Mouse (Mus musculus): Measurements from ENCODE around the gene Alox12.

The Alox12 gene

DNA sequence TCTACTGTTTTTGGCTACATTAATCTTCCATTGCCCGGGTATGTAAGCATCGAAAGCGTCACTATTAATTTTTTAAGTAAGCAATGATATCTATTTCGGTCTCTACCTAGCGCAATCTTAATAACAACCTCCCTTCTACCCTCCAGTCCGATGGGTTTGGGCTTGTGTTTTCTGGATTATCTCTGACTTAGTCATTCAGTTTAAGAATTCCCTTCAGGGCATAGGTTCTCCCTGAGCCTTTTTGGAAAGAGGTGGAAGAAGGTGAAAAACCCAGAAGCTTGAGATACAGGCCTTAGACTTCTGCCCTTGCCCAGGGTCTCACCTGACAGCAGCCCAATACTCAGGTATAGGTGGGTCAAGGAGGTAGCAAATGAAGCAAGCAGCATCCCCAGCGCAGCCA, 35.3 kb downstream of the Alox12 start:
- no peak for DNase-seq

DNA sequence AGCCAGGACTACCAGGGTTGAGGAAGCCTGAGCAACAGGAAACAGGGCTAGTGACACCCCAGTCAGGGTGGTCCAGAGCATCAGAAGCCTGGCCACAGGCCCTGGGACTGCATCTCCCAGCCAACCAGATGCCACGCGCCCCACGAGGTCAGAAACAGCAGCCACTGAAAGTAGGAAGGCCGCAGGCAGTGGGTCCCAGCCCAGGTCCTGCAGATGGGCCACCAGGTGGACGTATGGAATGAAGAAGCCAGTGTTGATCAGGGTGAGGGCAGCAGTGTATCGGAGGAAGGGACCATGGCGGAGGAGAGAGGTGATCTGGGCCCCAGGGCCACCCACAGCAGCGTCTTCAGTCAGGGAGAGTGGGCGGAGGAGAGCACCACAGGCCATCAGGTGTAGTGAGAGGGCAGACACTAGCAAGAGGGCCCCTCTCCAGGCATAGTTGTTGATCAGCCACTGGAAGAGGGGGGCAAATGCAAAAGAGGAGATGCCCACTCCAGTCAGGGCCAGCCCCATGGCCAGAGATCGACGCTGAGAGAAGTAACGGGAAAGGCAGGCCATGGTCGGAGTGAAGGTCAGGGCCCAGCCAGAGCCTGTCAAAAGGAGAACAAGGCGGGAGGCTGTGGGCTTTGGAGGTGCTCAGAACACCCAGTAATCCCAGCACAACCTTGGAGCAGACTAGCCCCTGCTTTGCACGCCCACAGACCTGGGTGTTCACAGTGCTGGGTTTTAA, 36.2 kb downstream of the Alox12 start:
- peak; percentile 62 for DNase-seq

DNA sequence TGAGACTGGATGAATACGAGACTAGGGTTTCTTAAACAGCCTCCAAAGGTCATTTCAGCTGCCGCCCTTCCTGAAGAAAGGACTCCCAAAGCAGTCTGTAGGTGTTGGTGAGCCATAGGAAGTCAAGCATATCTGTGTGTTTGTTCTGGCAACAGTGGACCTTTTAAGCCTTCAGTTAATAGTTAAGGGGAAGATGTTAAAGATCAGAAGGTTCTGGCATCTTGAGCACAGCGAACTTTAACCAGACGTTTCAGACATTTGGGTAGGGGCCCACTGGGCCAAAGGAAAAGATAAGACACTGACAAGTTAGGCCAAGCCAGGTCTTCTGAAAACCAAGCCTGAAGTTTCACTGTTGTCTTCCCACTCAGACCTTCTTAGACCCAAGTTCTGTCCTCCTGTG, 37.1 kb downstream of the Alox12 start:
- DNase-seq: no peak

DNA sequence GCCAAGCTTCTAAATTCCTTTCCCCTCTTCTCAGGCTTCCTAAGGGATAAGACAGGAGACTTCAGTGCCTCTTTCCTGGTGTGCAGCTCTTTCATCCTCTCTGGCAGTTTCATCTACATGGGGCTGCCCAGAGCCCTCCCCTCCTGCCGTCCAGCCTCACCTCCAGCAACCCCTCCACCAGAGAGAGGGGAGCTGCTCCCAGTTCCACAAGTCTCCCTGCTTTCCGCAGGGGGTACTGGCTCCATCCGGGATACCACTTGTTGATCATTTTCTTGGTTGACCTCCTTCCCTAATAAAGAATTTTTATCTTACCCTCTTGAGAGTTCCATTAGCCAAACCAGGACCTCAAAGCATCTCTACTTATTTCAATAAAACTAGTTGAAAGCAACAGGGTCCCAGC, 39.0 kb downstream of the Alox12 start:
- peak; percentile 62 for DNase-seq

DNA sequence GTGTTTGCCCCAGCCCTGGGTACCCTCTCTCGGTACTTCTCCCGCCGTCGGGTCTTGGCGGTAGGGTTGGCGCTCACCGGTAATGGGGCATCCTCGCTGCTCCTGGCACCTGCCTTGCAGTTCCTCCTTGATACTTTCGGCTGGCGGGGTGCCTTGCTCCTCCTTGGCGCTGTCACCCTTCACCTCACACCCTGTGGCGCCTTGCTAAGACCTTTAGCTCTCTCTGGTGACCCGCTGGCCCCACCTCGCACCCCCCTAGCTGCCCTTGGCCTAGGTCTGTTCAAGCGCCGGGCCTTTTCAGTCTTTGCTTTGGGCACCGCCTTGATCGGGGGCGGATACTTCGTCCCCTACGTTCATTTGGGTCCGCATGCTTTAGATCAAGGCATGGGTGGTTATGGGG, 39.9 kb downstream of the Alox12 start:
- peak; percentile 80 for DNase-seq

DNA sequence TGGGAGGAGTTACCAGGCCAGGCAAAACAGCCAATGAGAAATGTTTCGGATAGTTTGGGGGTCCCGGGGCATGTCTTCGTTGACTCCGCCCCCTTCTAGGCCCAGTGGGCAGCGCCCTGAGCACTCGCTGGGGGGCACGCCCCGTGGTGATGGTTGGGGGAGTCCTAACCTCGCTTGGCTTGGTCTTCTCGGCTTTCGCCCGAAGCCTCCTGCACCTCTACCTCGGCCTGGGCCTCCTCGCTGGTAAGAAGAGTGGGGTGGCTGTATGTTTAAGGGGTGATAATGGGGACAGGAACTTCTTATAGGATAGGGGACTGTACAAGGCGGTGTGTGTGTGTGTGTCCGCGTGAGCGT, 40.3 kb downstream of the Alox12 start:
- DNase-seq: no peak

DNA sequence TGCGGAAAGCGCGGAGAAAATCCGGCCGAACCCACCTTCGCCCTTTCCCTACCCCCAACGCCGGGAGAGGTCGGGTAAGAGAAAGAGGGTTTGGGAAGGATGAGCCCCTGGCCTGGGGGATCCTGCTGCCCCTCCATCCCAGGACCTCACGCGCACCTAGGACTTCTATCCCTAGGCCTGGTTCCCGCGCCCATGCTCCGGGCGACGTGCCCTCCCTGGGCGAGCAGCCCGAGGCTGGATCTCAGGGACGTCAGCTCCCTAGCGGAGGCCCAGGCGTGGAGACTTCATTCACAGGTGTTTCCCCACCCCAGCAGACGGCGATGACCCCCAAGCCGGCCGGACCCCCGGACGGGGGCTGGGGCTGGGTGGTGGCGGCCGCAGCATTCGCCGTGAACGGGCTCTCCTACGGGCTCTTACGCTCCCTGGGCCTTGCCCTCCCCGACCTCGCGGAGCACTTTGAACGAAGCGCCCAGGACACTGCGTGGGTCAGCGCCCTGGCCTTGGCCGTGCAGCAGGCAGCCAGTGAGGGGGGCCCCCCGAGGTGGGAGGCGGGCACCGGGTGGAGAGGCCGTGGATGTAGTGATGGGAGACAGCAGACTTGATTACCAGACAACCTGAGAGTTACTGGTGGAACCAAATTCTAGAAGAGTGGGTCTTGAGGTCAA, 40.8 kb downstream of the Alox12 start:
- DNase-seq: peak; percentile 82

DNA sequence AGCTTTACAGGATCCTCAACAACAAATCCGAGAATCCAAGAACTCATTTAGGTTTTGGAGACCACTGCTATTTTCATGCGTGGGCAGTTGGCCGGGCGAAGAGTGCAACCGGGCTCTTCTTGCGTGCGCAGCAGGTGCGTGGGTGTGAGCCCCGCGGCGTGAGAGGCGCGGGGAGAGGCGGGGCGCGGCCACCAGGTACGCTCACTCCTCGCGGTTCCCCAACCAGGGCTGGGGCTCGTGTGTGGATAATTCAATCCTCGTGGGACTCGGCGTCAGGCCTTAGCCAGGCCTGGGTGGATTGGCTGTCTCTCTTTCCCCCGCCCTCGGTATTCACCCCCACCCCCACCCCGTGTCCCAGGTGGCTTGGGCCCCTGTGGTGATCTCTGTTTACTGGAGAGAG, 41.4 kb downstream of the Alox12 start:
- peak; percentile 91 for DNase-seq

DNA sequence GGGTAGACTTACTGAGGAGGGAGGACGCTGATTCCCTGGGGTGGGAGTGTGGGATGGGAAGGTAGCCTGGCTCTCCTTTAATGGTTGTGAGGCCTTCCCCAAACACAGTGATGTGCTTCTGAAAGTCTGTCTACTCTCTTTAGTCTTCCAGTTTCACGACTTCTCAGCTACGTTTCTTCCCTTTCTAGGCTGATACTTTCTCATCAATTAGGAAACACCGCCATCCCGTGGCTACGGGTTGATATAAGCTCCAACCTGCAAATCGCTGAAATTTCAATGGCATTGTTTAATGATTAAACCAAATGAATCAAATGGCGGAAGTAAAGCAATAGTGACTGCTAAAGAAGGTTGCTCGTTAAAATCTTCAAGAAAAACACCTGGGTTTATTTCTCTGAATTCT, 42.3 kb downstream of the Alox12 start:
- peak; percentile 77 for DNase-seq

DNA sequence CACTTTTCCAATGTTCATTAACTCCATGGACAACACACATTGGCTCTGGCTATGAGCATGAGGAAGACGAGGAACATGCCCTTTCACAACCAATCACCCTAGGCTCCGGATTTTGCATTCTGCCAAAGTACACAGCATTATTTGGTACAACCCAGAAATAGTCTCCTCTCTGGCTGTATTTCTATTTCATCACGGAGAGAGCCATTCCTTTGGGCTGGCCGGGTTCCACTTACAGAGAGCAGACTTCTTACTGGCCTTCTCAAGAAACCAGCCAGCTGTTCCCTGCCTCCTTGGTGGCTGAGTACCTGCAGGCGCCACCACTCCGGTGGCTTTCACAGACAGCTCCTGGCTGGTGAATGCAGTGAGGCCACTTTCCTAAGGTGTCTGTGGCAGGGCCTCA, 42.7 kb downstream of the Alox12 start, which contains the start of gene Slc16a11:
Gene Slc16a11, plus strand, starts transcription at position 330 of the 400 bp plus-strand sequence.
- DNase-seq: peak; percentile 62

DNA sequence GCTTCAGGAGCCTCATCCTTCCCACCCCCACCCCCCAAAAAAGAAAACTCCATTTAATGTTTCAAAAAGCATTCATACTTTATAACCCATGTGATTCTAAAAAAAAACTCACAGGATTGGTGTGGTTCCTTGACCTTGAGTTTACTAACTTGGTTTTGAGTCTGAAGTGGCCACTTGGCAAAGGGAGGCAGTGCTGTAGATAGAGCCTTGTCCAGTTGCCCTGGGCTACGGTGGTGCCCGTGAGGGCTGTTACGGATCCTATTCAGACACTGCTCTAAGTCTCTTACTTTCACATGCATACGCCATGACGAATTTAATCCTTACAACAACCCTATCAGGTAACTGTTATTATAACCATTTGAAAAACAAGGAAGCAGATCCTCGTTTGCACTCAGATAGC, 43.2 kb downstream of the Alox12 start:
- no peak for DNase-seq

DNA sequence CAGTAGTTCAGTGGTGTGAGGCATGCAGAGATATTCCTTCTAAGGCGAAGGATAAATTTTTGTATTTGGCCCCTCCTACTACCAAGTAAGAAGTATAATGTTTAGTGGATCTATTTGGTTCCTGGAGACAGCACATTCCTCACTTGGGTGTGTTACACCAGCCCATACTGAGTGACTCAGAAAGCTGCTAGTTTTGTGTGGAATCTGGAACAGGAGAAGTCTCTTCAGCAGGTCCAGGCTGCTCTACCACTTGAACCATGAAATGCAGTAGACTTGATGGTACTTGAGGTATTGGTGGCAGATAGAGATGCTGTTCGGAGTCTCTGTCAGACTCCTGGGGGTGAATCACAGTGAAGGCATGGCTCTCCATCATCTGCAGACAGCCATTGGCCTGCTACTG, 44.5 kb downstream of the Alox12 start:
- no peak for DNase-seq

DNA sequence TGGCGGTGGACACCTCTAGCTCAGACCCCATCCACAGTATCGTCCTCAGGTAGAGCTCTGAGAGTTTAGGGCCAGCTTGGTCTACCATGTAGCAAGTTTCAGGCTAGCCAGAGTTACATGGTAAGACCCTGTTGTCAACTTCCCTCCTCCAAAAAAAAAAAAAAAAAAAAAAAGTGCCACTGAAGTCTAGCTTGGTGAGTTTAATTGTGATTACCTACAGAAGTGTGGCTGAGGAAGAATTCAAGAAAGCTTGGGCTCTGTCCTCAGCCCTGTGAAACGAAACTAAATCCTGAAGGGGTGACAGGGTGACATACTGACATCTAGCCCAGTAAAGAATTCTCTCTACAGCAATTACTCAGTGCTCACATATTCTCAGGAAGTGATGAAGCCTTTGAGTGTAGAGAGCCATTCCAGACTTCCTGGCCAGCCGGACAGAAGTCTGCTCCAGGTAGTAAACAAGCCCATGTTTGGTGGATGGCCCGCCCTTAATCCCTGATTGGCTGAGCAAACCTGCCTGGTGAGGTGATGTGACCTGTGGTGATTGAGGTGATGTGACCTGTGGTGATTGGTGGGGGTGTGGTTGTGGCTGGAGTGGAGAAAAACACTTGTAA, 46.3 kb downstream of the Alox12 start:
- no peak for DNase-seq

DNA sequence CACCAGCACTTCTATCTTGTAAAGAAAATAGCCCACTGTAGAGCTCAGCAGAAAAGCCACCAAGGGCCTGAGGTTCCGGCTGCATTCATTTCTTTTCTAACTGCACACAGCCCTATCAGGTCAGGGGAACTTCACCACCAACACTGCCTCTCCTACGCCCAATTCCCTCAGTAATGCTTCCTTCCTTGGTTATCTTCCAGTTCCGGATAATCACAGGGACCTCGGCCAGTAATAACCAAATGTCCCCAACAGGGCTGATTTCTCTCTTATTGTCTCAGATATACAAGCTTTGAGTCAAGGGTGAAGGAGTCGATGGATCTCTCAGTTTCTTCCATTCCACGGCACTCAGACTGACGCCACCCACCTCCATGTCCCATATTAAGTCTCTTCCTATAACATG, 47.9 kb downstream of the Alox12 start:
- DNase-seq: no peak

DNA sequence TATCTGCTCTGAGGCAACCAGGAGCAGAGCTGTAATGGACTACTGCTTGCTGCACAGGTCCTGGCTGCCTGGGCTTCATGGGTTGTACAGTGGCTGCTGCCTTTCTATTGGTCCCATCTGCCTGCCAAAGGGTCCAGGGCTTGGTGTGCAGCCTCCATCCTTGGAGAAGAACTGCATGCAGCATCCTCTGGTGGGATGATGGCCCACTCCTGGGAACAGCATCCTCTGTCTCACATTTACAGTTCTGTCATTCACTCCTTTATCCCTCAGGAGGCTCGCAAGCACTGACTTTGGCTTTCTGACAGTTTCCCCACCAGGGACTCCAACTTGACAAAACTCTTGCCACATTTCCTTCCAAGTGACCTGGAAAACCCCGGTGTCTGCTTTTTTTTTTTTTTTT, 48.4 kb downstream of the Alox12 start:
- DNase-seq: no peak

DNA sequence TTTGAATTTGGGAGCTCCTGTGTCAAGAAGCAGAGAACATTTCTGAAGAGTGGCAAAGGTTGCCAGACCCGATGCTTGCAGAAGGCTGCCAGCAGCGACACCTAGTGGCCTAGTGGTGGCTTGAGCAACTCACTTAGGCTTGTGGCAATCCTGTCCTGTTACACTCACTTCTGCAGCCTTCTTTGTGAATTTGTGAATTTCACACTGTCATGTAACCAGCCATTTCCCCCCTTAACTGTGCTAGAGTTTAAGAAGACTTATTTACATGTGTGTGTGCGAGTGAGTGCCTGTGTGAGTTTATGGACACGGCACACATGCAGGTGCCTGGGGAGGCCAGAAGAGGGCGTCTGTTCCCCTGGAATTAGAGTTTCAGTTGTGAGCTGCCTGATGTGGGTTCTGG, 53.5 kb downstream of the Alox12 start:
- peak; percentile 72 for DNase-seq

DNA sequence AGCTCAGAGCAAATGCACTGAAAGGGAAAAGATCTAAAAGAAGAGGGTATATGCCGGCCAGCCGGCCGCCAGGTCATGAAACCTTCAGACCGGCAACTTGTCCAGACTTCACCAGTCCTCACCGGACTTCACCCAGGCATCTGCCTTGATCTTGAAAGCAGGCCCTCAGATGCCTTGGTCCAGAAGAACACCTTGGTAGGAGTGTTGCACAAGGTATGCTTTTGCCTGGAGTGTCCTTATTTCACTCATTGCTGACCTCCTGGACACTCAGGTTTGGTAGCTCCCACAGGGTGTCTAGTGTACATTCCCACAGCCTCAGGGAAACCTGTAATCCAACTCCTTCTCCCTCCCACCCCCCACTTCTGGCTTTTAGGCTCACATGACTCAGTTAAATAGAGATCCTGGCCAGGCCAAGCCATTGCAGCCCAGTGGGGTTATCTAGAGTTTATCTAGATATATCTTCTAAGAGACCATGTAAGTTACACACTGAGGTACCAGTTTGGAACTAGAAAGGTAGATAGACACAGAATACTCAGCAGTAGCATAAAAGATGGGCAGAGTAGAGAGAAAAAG, 55.0 kb downstream of the Alox12 start:
- DNase-seq: no peak

DNA sequence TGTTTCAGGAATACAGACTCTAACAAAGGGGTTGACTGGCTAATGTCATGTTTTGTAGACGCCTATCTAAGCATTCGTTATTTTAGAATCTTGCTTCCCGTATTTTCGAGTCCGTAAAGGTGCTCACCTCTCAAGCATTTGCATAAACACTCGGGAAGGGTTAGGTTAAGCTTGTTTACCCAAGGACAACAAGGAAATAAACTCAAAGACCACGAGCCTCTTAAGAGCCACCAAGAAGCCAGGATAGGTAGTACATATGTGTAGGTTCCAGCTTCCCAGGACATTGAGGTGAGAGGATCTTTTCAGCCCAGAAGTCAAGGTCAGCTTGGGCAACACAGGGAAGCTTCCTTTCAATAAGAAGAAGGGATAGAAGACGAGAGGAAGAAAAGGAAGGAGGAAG, 56.0 kb downstream of the Alox12 start:
- no peak for DNase-seq

DNA sequence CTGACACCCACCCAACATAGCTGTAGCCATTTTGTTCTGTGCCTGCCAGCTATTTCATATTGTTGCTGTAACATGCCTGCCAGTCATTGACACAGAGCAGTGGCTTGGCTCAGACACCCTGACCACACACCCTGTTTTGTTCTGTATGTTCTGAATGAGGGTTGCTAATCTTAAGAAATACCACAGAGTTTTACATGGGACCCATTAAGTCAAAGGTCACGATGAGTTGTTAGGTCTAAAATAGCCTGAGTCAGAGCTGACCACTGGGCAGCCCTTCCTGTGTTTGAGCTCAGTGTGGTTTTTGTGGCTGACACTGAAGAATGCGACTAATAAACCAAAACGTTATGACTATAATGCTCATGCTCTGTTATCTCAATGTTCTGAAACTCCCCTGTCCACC, 56.8 kb downstream of the Alox12 start:
- DNase-seq: no peak

DNA sequence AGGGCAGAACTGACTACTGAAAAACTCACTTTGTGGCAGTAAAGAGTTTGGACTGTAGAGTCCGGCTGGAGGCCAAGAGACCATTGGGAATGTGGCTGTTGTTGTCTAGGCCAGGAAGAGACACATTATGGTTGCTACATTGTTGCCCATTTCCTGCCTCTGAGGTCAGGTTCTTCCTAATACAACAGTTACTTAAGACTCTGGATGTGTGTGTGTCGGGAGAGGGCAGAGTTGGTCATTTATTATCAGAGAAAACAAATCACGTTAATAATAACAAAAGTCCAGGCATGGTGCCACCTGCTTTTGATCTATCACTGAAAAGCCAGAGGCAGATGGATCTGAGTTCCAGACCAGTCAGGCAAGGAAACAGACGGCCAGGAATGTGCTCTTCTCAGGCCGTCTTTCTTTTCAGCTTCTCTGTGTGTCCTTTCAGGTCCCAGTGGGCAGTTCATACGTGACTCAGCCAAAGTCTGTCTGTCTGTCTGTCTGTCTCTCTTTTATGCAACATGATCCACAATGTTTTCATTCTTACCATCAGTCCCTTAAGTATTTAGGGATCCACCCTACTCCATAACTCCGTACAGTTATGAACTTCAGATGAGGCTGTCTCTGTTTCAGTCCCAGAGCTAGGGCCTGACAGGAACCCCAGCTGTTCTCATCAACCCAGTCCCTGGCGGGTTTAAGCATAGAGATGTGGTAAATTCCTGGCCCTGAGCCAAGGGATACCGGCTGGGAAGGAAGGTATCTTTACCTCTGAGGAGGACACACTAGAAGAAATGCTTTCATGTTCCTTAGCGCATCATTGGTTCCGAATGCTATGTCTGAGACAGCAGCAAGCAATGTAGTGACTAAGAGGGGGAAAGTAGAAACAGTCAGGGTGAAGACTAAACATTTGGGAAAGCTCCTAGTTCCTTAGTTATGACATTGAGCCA, 61.5 kb downstream of the Alox12 start:
- DNase-seq: no peak

DNA sequence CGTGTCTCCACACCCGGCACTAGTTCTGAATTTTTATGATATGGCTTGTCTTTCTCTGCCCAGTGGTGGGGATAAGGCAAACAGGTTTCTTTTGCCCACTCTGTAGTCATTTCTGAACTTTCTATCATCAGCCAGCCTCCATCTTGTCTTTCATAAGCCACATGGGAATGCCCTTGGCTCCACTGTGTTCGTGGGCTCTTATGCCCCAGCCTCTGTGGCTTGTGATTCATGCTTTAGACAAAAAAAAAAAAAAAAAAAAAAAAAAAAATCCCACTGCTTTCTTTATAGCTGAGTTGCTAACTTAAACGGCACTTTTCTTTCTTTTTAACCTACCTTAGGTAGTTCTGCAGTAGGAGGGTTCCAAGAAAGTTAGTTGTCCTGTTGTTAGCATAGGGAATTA, 63.0 kb downstream of the Alox12 start:
- no peak for DNase-seq

Data from cerebellum, adult 9-11 months (tissue).